Mouse (Mus musculus) embryonic facial prominence, embryonic 10.5 days (tissue): Measurements from ENCODE around the gene Copg2. TPM values are rescaled to one million over a fixed set of nuclear protein-coding genes. Genes with fewer than 3 reads are reported as not detected.
A peak's percentile ranks its signal among the peaks of the same experiment; 100 is the strongest.

Experiments
- DNase-seq: peaks from one replicate; pipeline ENCODE4 v3.0.0-alpha.2; 2017; ENCODE audit warnings: low spot score
- H3K27ac ChIP-seq: fragments of 300-500 bp; sonication (generic); replicated peaks from 2 replicates; pipeline ENCODE4 v1.5.1; 2016; ENCODE audit warnings: mild to moderate bottlenecking
- H3K27me3 ChIP-seq: fragments of 300-500 bp; sonication (generic); replicated peaks from 2 replicates; pipeline ENCODE4 v1.6.1; 2016; ENCODE audit warnings: low read depth, mild to moderate bottlenecking; ENCODE audit not compliant: poor library complexity, severe bottlenecking
- H3K36me3 ChIP-seq: fragments of 300-500 bp; sonication (generic); replicated peaks from 2 replicates; pipeline ENCODE4 v1.6.1; 2016; ENCODE audit warnings: mild to moderate bottlenecking, moderate library complexity
- H3K4me1 ChIP-seq: fragments of 300-500 bp; sonication (generic); 2 replicates; pipeline ENCODE4 v1.6.1; 2016
- H3K4me3 ChIP-seq: fragments of 300-500 bp; sonication (generic); 2 replicates; pipeline ENCODE4 v1.5.1; 2016; ENCODE audit warnings: mild to moderate bottlenecking, moderate library complexity
- H3K9me3 ChIP-seq: fragments of 300-500 bp; sonication (generic); 2 replicates; pipeline ENCODE4 v1.6.1; 2016; ENCODE audit warnings: mild to moderate bottlenecking
- WGBS: fragments of 180-500 bp; shearing (Covaris S2); methylation state at CpG from one replicate; pipeline ENCODE4 v1.1.7; 2016; 5-methylcytosine and 5-hydroxymethylcytosine counted together
- microRNA counts: library from miRNA; unstranded; fragments of <30 nt; microRNA quantifications from one replicate; lab custom pipeline; 2017
- microRNA-seq: library from miRNA; unstranded; fragments of <30 nt; microRNA quantifications from one replicate; pipeline ENCODE4, GENCODE M21; 2017
- polyA plus RNA-seq: library from polyadenylated mRNA; unstranded; fragments of >200 nt; fragmentation: Nextera tagmentation; extraction: Ambion mirVana; gene quantifications from 2 replicates; pipeline ENCODE4 v1.2.1, GENCODE M21; 2016

The Copg2 gene
- polyA plus RNA-seq, 1 experiment from 2014 or later, result 31.5 TPM

DNA sequence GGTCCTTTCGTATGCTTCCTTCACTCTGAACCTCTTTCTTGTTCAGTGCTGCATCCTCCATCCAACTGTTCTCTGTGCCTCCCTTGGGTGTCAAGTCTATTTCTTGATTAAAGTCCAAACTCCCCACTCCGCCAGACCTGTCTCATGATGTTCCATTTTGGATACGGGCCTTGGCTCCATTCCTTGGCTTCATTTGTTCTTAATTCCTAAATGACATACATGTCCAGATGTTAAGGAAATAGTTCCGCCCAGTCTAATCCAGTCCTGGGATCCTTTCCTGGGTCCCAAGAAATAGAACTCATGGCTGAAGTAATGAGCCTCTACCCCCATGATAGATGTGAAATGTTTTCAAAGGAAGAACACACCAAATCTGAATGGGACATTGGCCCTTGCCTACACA, 198.6 kb downstream of the Copg2 start:
- H3K27me3 ChIP-seq, result no peaks in the 10 kb centered on the region
- H3K4me3 ChIP-seq, result no peak overlapping the region
- no peak for DNase-seq
- peaks cover 42% of the 10 kb centered on the region for H3K4me1 ChIP-seq
- H3K27ac ChIP-seq, result peak overlapping the region; percentile 73
- WGBS, result 93% methylated on average over 4 of the region's 4 CpGs
- no peaks in the 10 kb centered on the region for H3K36me3 ChIP-seq
- H3K9me3 ChIP-seq, result no peaks in the 10 kb centered on the region

MicroRNAs within 50 kb of the gene (microRNA counts, 519-probe panel; counts per million panel counts)
- microRNA mmu-miR-335-3p (lab: Ali Mortazavi, UCI), result 4,874 counts per million, percentile 86 among the panel's probes with 10 or more counts
- 7,747 counts per million, percentile 98 among the panel's probes with 10 or more counts for microRNA mmu-miR-335-5p (lab: Ali Mortazavi, UCI)

Small RNAs within 50 kb of the gene (microRNA-seq; reads per million reads assigned to microRNA genes)
- gene Mir335, result 168,660 reads per million, percentile 100 among the genes with 10 or more reads in this experiment

Other genes starting within 250 kb of the Copg2 start
- gene Cep41, start 203.0 kb downstream of the Copg2 start, polyA plus RNA-seq, result 17.7 and 17.9 TPM in 2 replicates
- gene Mest, start 173.2 kb downstream of the Copg2 start, polyA plus RNA-seq, result 1,878 and 2,201 TPM in 2 replicates
- not detected in 2 replicates for gene Tsga13, start 18.8 kb upstream of the Copg2 start, polyA plus RNA-seq
- 1.1 and 1.7 TPM in 2 replicates for gene Klf14, start 62.3 kb upstream of the Copg2 start, polyA plus RNA-seq